Comparison of ENCODE assay signal across 21 mouse cellular contexts in genomic region chr12:85087845-85088244, GRCm38 (mm10).
"Had no signal": no experiment of that assay in that cellular context is flagged by ENCODE, and none has a peak within 500 bp of the region (broad histone marks: within the 10 kb centered on the region; RNA-seq: fewer than 3 reads in every experiment).

No protein-coding gene starts in this region.

- H3K27ac ChIP-seq: lung, embryonic 15.5 days; macrophage; midbrain, embryonic 13.5 days; midbrain, embryonic 15.5 days; neural tube, embryonic 13.5 days; neural tube, embryonic 15.5 days had no signal

- ATAC-seq: lung, postnatal 0 days; midbrain, embryonic 13.5 days; midbrain, embryonic 15.5 days had no signal

- H3K9ac ChIP-seq: lung, embryonic 15.5 days; midbrain, embryonic 13.5 days; midbrain, embryonic 15.5 days; neural tube, embryonic 13.5 days; neural tube, embryonic 15.5 days had no signal

- H3K4me3 ChIP-seq: lung, embryonic 15.5 days; megakaryocyte, embryonic 14.5 days; midbrain, embryonic 13.5 days; midbrain, embryonic 15.5 days; myocyte; neural tube, embryonic 13.5 days; neural tube, embryonic 15.5 days had no signal

- H3K27me3 ChIP-seq: lung, embryonic 15.5 days; megakaryocyte, embryonic 14.5 days; midbrain, embryonic 13.5 days; midbrain, embryonic 15.5 days; neural tube, embryonic 13.5 days; neural tube, embryonic 15.5 days had no signal

- H3K4me2 ChIP-seq: lung, embryonic 15.5 days; midbrain, embryonic 11.5 days; midbrain, embryonic 13.5 days; midbrain, embryonic 15.5 days; neural tube, embryonic 13.5 days; neural tube, embryonic 15.5 days had no signal

- H3K9me3 ChIP-seq: lung, embryonic 15.5 days; midbrain, embryonic 13.5 days; midbrain, embryonic 15.5 days; neural tube, embryonic 13.5 days; neural tube, embryonic 15.5 days had no signal

- H3K4me1 ChIP-seq: lung, embryonic 15.5 days; midbrain, embryonic 13.5 days; midbrain, embryonic 15.5 days; neural tube, embryonic 13.5 days had no signal

- DNase-seq: lung, adult 2 months; lung, postnatal 14 days; lung, postnatal 36 days; retina, postnatal 1 day; right cerebral cortex, adult 18-20 months; right cerebral cortex, postnatal 25 days; right cerebral cortex, postnatal 4 days; spleen, adult 18-20 months; thymus, adult 18-20 months; thymus, postnatal 14 days; thymus, postnatal 36 days had no signal
